Mouse (Mus musculus): ENCODE measurements at regions not wholly inside any gene's neighbourhood (a gene's known extent, or its start where the extent isn't known, plus 50 kb on each side); places are given as distances from the start of the nearest gene placed in this dataset.

- ATAC-seq, result peak; percentile 99
Measured at GRCm38 (mm10) chr3:115596523-115596922, 118.3 kb downstream of the S1pr1 start.

- ATAC-seq, result no peak
Measured at GRCm38 (mm10) chr3:115590716-115591115, 124.2 kb downstream of the S1pr1 start.

GRCm38 (mm10) chr3:115588585-115588984, 126.3 kb downstream of the S1pr1 start:
- ATAC-seq, result no peak

GRCm38 (mm10) chr3:115580131-115580932, 134.5 kb downstream of the S1pr1 start:
- ATAC-seq, result no peak

GRCm38 (mm10) chr3:115575371-115575770, 139.5 kb downstream of the S1pr1 start:
- ATAC-seq, result no peak

- ATAC-seq, result no peak
Measured at GRCm38 (mm10) chr3:115562735-115563134, 152.1 kb downstream of the S1pr1 start.

- ATAC-seq, result no peak
Measured at GRCm38 (mm10) chr3:115554809-115555708, 159.8 kb downstream of the S1pr1 start.

GRCm38 (mm10) chr3:115553848-115554515, 160.9 kb downstream of the S1pr1 start:
- no peak for ATAC-seq

GRCm38 (mm10) chr3:115541789-115542188, 173.1 kb downstream of the S1pr1 start:
- no peak for ATAC-seq

GRCm38 (mm10) chr3:115538355-115538754, 176.5 kb downstream of the S1pr1 start:
- ATAC-seq, result no peak

GRCm38 (mm10) chr3:115532141-115532735, 182.6 kb downstream of the S1pr1 start:
- ATAC-seq, result no peak

- no peak for ATAC-seq
Measured at GRCm38 (mm10) chr3:115530441-115530840, 184.4 kb downstream of the S1pr1 start.

GRCm38 (mm10) chr3:115529918-115530317, 185.0 kb downstream of the S1pr1 start:
- ATAC-seq, result no peak

GRCm38 (mm10) chr3:115523515-115523914, 191.4 kb downstream of the S1pr1 start:
- ATAC-seq, result no peak

- no peak for ATAC-seq
Measured at GRCm38 (mm10) chr3:115515645-115516044, 199.2 kb downstream of the S1pr1 start.

GRCm38 (mm10) chr3:115509658-115510057, 205.2 kb downstream of the S1pr1 start:
- ATAC-seq, result no peak

GRCm38 (mm10) chr3:115497420-115497819, 217.5 kb downstream of the S1pr1 start:
- no peak for ATAC-seq

- no peak for ATAC-seq
Measured at GRCm38 (mm10) chr3:115496110-115496509, 218.8 kb downstream of the S1pr1 start.

GRCm38 (mm10) chr3:115495692-115496091, 219.2 kb downstream of the S1pr1 start:
- ATAC-seq, result no peak

GRCm38 (mm10) chr3:115468980-115469379, 245.9 kb downstream of the S1pr1 start:
- no peak for ATAC-seq

GRCm38 (mm10) chr3:115467850-115468249, 247.0 kb downstream of the S1pr1 start:
- no peak for ATAC-seq

GRCm38 (mm10) chr3:115462623-115463022, 252.2 kb downstream of the S1pr1 start:
- no peak for ATAC-seq
